Mouse (Mus musculus): ENCODE results near the gene Foxp1.

DNA sequence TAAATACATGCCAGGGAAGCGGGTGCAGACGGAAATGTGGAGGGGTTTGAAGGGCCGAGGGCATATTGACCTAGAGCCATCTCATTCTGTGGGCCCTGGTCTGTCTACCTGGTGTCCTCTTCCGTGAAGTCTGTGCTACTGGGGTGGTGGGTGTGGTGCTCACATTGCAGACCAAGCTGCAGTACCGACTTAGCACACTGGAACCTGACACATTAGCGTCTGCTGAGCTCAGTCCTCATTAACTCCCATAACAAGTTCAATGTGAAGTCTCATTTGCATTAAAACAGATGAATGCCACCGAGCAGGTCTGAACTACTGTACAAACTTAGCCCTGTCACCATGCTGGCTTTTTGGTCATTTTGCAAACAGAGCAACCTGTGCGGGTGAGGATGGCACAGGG is 594.2 kb downstream of the Foxp1 start:
- TF ChIP-seq POLR2A (IDR thresholded peaks at IDR 0.05; ENCODE audit: insufficient read length, low read depth), result no peak
- no peak for TF ChIP-seq POLR2AphosphoS2 (IDR thresholded peaks at IDR 0.05; ENCODE audit: insufficient read length, low read depth)
- TF ChIP-seq MAX (IDR thresholded peaks at IDR 0.05; ENCODE audit: low read depth), result no peak
- no peak for TF ChIP-seq SRF (IDR thresholded peaks at IDR 0.05; ENCODE audit: control insufficient read depth, insufficient read length, low read depth)
